Mouse (Mus musculus): Measurements from ENCODE around the gene Cd99l2. TPM values are rescaled to one million over a fixed set of nuclear protein-coding genes. Genes with fewer than 3 reads are reported as not detected.

Cd99l2 gene
- total RNA-seq, 2 experiments from 2014 or later = 33.0 to 35.0 TPM

DNA sequence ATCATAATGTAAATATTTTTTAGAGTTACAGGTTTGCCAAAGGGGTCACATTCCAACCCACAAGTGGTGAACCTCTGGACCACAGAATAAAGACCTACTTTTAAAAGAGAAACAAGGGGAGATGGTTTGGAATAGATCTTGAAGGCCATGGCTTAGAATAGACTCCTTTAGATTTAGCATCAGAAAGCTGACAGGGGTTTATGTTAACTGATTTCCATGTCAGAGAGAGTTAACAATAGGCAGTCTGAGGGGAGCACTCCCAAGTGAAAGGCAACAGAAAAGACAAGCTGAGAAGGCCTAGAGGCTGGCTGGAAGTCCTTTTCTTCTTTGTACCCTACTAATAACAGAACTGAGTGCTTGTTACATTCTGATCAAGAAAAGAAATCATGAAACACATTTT, 86.4 kb downstream of the Cd99l2 start:
- intact Hi-C loops (cut with DNase I; ENCODE audit: low total_unique reads) = no loop called here
- DNase-seq = no peak

- no peak for DNase-seq
- intact Hi-C loops (cut with DNase I; ENCODE audit: low total_unique reads) = no loop called here
Measured at GRCm38 (mm10) chrX:71396326-71396725, 96.3 kb downstream of the Cd99l2 start.

DNA sequence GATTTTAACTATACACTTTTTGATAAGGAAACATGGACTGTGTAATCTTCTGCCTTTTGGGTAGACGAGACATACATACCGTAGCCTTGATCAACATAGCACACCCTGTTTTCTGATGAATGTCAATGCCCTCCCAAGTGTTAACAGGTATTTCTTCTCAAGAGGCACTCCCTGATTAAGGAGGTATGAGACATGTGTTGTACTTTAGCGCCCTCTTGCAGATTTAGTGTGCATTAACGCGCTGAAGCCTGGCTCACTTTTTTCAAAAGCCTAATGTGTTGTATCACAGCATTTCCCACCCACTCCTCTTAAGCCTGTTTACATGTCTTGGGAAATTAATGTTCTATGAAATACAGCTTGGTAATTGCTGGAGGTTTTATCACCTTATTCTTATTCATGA, 111.1 kb downstream of the Cd99l2 start:
- DNase-seq = no peak
- intact Hi-C loops (cut with DNase I; ENCODE audit: low total_unique reads) = no loop called here

DNA sequence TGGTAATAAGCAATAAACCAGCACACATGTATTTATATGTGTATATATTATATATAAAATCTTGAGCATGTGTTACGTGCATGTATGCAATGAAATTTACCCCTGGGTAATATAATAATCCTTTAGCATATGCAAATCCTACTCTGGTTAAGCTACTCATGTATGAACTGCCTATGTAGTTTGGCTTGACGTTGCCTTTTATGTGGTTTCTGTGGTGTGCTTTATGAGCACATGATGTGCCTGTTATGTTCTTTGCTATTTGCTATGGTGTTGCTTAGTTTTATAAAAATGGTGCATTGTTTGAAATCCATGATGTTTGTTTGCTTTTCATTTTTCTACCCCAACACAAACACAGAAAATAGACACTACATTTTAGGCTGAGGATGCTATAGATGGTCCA, 114.2 kb downstream of the Cd99l2 start:
- intact Hi-C loops (cut with DNase I; ENCODE audit: low total_unique reads) = no loop called here
- DNase-seq = no peak

DNA sequence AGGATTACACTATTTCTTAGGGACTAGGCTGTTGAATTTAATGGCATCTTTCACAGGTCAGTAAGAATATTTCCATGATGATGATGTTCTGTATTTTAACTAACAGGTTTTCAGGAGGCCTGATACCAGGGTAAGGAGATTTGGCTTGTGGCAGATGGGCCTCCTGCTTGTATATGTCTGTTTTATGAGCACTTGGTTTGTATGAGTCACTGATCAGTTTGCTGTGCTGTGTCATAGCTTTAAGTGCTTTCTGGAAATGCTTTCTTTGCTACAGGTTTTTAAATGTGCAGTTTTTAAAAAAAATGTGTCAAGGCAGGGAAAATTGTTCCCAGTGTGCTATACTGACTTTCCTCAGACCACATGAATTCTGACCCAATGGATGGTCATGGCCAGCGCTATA, 115.9 kb downstream of the Cd99l2 start:
- DNase-seq = no peak
- intact Hi-C loops (cut with DNase I; ENCODE audit: low total_unique reads) = no loop called here

Small RNAs within 50 kb of the gene (microRNA-seq; reads per million reads assigned to microRNA genes)
- 0 reads per million in 2 experiments for gene Gm23945

Other genes with a start within 250 kb of the Cd99l2 start
- gene Mtmr1, start 128.1 kb downstream of the Cd99l2 start, total RNA-seq (2021) = 10 to 100 TPM; 19.4 to 24.3 TPM
- 10 to 100 TPM; 14.2 to 16.7 TPM for gene Hmgb3, start 63.1 kb upstream of the Cd99l2 start, total RNA-seq (2021)
- 1 to 10 TPM; 1.8 to 3.1 TPM for gene Gpr50, start 170.8 kb upstream of the Cd99l2 start, total RNA-seq (2021)